Mouse (Mus musculus): ENCODE data around the gene Tmc5.

The Tmc5 gene

DNA sequence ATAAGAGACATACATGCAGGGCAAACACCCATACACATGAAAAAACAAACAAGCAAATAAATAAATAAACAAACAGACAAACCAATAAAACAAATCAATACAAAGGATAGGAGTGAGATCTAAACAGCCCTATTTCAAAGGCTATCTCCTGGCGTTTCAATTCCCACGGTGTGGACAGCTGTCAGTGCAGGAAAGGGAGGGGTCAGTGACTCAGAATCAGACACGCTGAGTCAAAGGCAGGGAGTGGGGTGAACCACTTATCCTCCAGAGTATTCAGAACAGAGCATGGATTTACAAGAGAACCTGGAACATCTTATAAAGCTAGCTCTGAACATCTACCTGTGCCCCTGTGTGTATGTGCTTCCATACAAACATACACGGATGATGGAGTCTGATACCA, 100.1 kb downstream of the Tmc5 start:
- DNase-seq, result no peak

GRCm38 (mm10) chr7:118698882-118699281, 101.8 kb downstream of the Tmc5 start:
- DNase-seq, result no peak

- peak; percentile 44 to 66 for DNase-seq
Measured at GRCm38 (mm10) chr7:118703144-118703561, 106.1 kb downstream of the Tmc5 start.

- DNase-seq, result no peak
Measured at GRCm38 (mm10) chr7:118704001-118704850, 107.1 kb downstream of the Tmc5 start.

GRCm38 (mm10) chr7:118705101-118705961, 108.2 kb downstream of the Tmc5 start, which contains the start of gene Gde1:
Gene Gde1, minus strand, starts transcription at chr7:118705778.
- peak; percentile 93 to 94 for DNase-seq

DNA sequence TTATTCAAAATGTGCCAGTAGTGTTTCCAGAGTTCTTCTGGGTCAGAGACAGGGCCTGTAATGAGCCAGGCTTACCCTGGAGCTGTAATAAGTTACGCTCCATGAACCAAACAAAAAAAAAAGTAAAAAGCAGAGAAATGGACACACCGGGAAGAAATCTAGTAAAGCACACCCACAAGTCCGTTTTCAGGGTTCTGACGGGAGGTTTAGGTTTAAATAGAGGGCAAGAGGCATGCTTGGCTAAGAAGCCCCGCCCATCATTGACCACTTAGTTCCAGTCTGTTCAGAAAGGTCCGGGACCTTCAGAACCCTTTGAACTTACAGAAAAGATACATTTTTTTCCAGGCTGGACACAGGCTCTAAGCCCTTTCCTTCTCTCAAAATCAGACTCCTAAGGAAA, 109.0 kb downstream of the Tmc5 start:
- DNase-seq, result no peak

GRCm38 (mm10) chr7:118706488-118706887, 109.4 kb downstream of the Tmc5 start:
- no peak for DNase-seq

- DNase-seq, result peak in 1 of 2 experiments; percentile 31
Measured at GRCm38 (mm10) chr7:118707216-118707615, 110.1 kb downstream of the Tmc5 start.

DNA sequence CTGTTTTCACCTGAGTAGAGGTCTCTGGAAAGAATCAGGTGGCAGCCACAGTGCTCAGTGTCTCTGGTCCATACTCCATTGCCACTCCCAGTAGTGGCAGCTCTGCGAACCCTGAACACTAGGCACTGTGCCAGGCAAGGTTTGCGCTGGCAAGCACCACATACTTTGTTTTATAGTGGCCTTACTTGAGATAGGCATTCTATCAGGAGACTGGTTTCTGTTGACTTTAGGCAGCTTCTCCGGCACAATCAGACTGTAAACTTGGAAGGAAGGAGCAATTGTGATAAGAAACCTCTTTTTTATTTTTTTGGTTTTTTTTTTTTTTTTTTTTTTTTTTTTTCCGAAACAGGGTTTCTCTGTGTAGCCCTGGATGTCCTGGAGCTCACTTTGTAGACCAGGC, 110.9 kb downstream of the Tmc5 start:
- peak in 1 of 2 experiments; percentile 69 for DNase-seq

DNA sequence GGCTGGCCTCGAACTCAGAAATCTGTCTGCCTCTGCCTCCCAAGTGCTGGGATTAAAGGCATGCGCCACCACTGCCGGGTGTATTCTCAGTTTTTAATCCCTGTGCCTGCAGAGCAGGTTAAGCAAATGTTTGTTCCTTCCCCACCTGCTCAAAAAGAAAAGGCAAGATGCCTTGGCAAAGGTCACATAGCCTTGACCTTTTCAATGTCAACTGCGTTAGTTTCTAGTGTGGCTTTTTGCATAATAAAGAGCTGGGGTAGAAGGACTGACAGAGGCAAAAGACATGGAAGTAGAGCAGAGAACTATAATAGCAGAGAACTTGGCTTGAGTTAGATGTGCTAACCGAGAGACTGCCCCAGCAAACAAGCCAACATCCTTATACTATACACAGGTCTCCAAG, 113.7 kb downstream of the Tmc5 start:
- DNase-seq, result no peak

DNA sequence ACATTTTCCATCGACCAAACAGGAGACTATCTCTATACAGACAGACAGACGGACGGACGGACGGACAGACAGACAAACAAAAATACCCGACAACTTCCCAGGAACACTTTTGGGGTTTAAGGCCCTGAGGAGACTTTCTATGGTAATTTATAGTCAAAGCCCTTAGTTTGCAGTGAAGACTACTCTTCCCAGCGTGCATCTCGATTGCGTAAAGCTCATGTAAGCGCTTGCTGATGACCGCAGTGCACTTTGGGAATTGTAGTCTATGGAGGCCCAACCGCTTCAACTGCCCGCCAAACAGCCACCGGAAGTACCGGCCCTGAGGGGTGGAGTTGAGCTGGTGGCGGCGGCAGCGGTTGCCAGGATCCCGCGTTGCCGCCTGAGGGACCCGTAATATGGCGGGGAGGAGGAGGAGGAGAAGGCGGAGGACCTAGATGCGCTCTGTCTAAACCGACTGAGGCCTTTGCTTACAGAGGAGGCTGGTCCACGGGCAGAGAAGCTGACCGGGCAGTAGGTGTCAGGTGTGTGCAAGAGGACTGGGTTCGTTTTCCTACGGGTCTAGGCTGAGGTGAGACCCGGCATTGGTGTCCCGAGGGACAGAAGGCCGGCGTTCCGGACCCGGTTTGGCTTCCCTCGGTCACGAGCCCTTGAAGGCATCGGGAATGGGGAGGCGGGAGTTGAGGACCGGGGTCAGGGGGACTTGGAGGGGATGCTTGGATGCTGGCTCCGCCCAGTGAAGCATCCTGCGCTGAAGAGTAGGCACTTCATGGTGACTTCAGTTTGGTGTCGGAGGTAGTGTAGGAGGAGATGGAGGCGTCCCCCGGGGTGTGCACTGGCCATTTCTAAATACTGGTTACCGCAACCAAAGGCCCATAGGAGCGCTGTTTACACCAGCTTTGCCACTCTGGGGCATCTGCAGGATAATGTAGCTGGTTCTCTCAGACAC, 115.4 kb downstream of the Tmc5 start, which contains the start of gene Ccp110:
Ccp110 (plus strand) TSS at position 325 of the 946 bp plus-strand sequence.
- peak; percentile 94 to 96 for DNase-seq

- no peak for DNase-seq
Measured at GRCm38 (mm10) chr7:118714873-118715272, 117.8 kb downstream of the Tmc5 start.

- no peak for DNase-seq
Measured at GRCm38 (mm10) chr7:118718066-118718465, 121.0 kb downstream of the Tmc5 start.

DNA sequence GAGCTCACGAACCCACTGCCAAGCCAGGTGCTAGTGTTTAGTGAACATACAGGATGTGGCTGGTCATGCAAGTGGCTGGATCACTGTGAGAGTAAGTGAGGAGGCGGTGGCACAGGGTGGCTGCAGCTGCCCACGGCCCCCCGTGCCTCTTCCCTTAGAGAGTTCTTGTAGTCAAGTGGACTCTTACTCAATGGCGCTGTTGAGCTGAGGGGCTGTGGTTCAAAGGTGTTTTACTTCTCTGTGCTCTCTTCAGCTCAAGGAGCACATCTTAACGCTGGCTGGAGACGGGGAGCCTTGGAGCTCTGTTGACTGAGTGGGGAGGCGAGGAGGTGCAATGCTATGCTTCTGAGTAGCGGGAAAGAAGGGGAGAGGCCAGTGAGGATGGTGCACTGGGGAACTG, 126.8 kb downstream of the Tmc5 start:
- DNase-seq, result peak; percentile 68 to 85
